Mouse (Mus musculus) frontal cortex, postnatal 10 days (tissue): ENCODE results near the gene Mrpl37.

Experiments
- DNase-seq, 2 experiments: peaks; one replicate each; pipeline ENCODE4 v3.0.0; 2022; ENCODE audit warnings: low spot score in 2 of 2, mixed read lengths in 1 of 2

Gene Mrpl37

GRCm38 (mm10) chr4:107019027-107019426, 47.6 kb downstream of the Mrpl37 start:
- DNase-seq, result peak in 1 of 2 experiments; percentile 26

GRCm38 (mm10) chr4:107018521-107018920, 48.1 kb downstream of the Mrpl37 start:
- DNase-seq, result no peak

- DNase-seq, result no peak
Observed at GRCm38 (mm10) chr4:107017257-107017656, 49.4 kb downstream of the Mrpl37 start.

- no peak for DNase-seq
Observed at GRCm38 (mm10) chr4:107015971-107016511, 50.6 kb downstream of the Mrpl37 start.

- no peak for DNase-seq
Observed at GRCm38 (mm10) chr4:107013817-107014260, 52.8 kb downstream of the Mrpl37 start.

GRCm38 (mm10) chr4:107013119-107013816, 53.4 kb downstream of the Mrpl37 start:
- DNase-seq, result no peak

GRCm38 (mm10) chr4:107012574-107012973, 54.1 kb downstream of the Mrpl37 start:
- no peak for DNase-seq

- DNase-seq, result no peak
Observed at GRCm38 (mm10) chr4:107012005-107012478, 54.6 kb downstream of the Mrpl37 start.

GRCm38 (mm10) chr4:107011325-107012004, 55.2 kb downstream of the Mrpl37 start:
- no peak for DNase-seq

- no peak for DNase-seq
Observed at GRCm38 (mm10) chr4:107009548-107009947, 57.1 kb downstream of the Mrpl37 start.

- no peak for DNase-seq
Observed at GRCm38 (mm10) chr4:107008161-107008560, 58.5 kb downstream of the Mrpl37 start.

- no peak for DNase-seq
Observed at GRCm38 (mm10) chr4:107007359-107007758, 59.3 kb downstream of the Mrpl37 start.

- DNase-seq, result no peak
Observed at GRCm38 (mm10) chr4:107006807-107007206, 59.9 kb downstream of the Mrpl37 start.

- DNase-seq, result no peak
Observed at GRCm38 (mm10) chr4:107006229-107006628, 60.4 kb downstream of the Mrpl37 start.
